Mouse (Mus musculus): ENCODE measurements around the gene Gpat3. TPM values are rescaled to one million over a fixed set of nuclear protein-coding genes. Genes with fewer than 3 reads are reported as not detected.

The Gpat3 gene
- polyA plus RNA-seq (2016; fragmentation: Nextera tagmentation; extraction: Ambion mirVana): 0.56 TPM in 1 of 2 replicates, not detected in the other

DNA sequence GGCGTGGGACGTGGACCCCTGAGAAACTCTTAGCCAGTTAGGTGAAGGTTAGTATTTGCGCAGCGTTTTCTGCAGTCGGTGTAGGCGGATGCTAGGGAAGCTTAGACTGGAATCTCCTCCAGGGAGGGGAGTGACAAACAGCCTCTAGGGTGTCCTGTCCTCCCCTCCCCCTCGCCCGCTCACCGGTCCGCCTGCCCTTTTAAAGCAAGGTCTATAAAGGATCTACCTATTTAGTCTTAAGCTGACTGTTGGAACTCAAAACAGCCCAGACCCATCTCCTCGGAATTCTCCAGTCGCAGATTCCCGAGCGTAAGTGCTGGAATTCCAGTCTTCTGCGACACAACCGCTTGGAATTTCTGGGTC lies at the start of gene Gpat3:
TSS of gene Gpat3 (plus strand) at position 229 of the 363 bp plus-strand sequence.
- H3K4me2 ChIP-seq (replicated peaks): peak within 1 kb of the TSS; percentile 100
- no peaks in the 10 kb centered on the region for H3K36me3 ChIP-seq
- peaks cover 12% of the 10 kb centered on the region for H3K4me1 ChIP-seq
- H3K4me3 ChIP-seq: peak within 1 kb of the TSS; percentile 64
- under 1% methylated on average over 16 of the region's 16 CpGs for WGBS
- no peak for ATAC-seq (ENCODE audit: low FRiP score, low read depth)
- H3K9ac ChIP-seq (replicated peaks): peak within 1 kb of the TSS; percentile 47
- peaks cover 58% of the 10 kb centered on the region for H3K27me3 ChIP-seq
- no peak within 1 kb of the TSS for H3K27ac ChIP-seq (replicated peaks)
- H3K9me3 ChIP-seq: peaks cover 6% of the 10 kb centered on the region; the same call in 1 of the 2 replicates

DNA sequence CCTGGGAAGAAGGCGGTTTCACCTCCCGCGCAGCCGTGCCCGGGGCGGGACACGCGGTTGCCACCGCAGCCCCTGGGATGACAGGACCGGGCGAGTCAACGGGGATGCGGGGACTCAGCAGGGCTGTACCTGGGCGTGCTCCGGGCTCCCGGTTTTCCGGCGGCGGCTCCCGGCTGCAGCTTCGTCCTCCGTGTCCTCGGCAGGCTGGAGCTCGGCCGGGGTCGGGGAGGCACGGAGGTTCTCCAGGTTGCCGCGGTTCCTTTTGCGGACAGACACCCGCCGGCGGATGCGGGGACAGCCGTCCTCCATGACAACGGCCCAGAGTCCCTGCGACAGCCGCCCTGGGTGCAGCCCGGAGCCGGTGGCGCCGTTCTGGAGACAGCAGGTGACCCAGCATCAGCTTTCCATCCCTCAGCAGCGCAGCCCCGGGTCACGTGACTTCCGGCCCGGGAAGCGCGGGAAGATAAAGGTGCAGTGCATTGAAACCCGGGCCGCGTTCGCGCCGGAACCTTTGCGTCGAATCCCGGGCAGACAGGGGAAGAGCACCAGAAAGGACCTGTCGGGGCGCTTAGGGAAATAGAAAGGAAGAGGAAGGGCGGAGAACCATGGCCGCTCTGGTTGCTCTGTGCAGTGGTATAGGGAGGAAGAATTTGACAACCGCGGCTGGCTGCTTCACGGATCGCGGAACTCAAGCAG lies 47.2 kb upstream of the Gpat3 start, which contains the start of the genes Helq and Mrps18c:
TSS of gene Helq (minus strand) at position 434 of the 696 bp plus-strand sequence.
TSS of gene Mrps18c (plus strand) at position 463 of the 696 bp plus-strand sequence.
- no peaks in the 10 kb centered on the region for H3K27me3 ChIP-seq
- WGBS: under 1% methylated on average over 67 of the region's 67 CpGs
- H3K4me1 ChIP-seq: peaks cover 14% of the 10 kb centered on the region
- H3K27ac ChIP-seq (replicated peaks): peak within 1 kb of the TSS; percentile 15; the same call in 1 of the 2 replicates
- peak within 1 kb of the TSS; percentile 76 for H3K4me3 ChIP-seq
- H3K4me2 ChIP-seq (replicated peaks): peak within 1 kb of the TSS; percentile 70
- H3K36me3 ChIP-seq: peaks cover 30% of the 10 kb centered on the region
- peak within 1 kb of the TSS; percentile 84 for H3K9ac ChIP-seq (replicated peaks)
- ATAC-seq (ENCODE audit: low FRiP score, low read depth): peak; percentile 98
- H3K9me3 ChIP-seq: no peaks in the 10 kb centered on the region

DNA sequence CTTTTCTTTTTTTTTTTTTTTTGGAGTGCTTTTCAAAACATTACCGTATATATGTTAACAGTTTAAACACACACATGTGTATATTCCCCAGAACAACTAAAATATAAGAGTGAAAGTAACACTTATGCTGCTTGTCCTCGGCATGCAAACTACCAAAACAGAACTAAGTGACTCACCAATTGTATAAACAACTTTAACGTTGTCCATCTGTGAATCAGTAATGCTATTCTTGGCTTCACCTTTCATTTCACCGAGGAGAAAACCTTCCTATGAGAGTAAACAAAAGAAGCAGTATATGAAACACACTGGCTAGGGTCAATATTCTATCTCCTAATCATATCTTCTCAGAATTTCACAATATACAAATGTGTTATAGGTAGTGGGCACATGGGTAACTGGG lies 27.2 kb upstream of the Gpat3 start:
- 0 out of 2 replicates have a peak, but pooled peaks cover 7% of the 10 kb centered on the region for H3K4me1 ChIP-seq
- 85% methylated on average over 4 of the region's 4 CpGs for WGBS

DNA sequence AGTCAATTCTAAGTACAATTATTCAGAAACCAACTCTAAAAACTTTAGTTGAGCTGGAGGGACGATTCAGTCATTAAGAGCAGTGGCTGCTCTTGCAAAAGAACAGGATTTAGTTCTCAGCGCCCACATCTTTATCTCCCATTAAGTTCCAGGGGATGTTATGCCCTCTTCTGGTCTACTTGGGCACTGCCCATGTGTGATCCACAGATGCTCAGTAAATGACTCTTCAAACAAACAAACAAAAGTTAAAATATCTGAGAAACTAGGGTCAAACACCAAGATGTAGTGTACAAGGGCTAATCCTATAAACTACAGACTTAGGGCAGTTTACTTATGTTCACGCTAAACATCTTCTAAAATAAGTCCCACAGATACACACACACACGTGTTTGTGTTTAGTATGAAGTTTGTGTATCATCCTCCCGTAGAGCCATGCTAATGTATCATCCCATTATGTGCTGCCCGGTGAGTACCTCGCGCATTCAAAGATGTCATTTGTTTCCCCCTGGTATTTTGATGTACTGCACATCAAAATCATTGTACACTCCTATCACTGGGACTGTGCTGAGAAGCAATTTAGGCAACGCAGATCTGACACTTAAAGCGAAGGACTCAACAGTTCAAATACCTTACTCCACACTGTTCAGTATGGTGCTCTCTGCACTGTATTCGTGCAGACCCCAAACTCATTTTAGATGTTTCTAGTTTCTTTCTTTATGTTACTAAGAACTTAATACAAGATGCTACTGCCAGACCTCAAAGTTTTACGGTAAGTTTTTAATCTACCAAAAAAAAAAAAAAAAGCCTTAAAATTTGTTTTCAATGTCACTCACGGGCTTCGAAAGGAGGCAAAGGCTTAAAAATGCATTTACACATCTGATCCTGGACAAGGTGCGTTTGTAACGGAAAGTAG lies 25.7 kb upstream of the Gpat3 start:
- Histone ChIP-seq H3K36me3 (peaks cover 11% of the 10 kb centered on the region), H3K4me3 (peak overlapping the region; percentile 84), H3K27me3 (no peaks in the 10 kb centered on the region), H3K4me2 (replicated peaks) (peak overlapping the region; percentile 76), H3K9me3 (no peaks in the 10 kb centered on the region), H3K27ac (replicated peaks) (peak overlapping the region; percentile 81), H3K9ac (replicated peaks) (peak overlapping the region; percentile 90), H3K4me1 (0 out of 2 replicates have a peak, but pooled peaks cover 7% of the 10 kb centered on the region)
- no peak for ATAC-seq (ENCODE audit: low FRiP score, low read depth)
- WGBS: 32% methylated on average over 16 of the region's 16 CpGs

More for the DNA sequence above, 27.2 kb upstream of the Gpat3 start:
- Histone ChIP-seq H3K9me3 (no peaks in the 10 kb centered on the region), H3K4me3 (no peak overlapping the region), H3K36me3 (peaks cover 18% of the 10 kb centered on the region), H3K27ac (replicated peaks) (no peak overlapping the region), H3K4me2 (replicated peaks) (no peak overlapping the region), H3K27me3 (no peaks in the 10 kb centered on the region), H3K9ac (replicated peaks) (no peak overlapping the region)
- ATAC-seq (ENCODE audit: low FRiP score, low read depth): no peak

DNA sequence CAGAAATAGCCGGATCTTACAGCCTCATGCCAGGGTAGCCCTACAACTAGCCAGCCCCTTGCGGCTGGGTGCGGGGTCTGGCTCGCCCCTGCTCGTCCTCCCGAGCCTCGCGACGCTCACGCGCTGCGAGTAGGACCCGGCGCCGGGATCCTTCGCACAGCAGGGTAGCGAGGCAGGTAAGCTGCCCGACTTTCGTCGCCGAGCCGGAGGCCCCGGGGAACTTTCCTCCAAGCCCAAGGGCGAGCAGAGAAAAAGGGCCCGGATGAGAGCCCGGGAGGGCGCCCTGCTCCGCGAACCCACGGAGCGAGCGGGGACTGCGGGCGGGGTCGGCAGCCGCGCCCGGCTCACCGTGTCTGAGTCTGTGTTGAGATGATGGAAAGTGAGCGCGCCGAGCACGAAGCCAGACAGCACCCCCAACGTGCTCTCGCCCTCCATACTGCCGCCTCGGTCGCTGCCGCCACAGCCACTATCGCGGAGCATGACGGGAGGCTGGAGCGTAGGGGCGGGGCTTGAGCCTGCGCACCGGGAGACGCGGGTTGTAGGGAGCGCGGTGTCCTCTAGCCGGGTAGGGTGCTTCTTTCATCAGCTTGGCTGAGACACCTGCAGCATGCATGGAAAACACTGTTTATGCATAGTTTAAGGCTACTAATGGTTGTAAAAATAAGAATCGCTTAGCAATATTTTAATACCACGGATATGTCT lies 24.9 kb upstream of the Gpat3 start, which contains the start of gene Abraxas1:
TSS of gene Abraxas1 (minus strand) at position 483 of the 702 bp plus-strand sequence.
- WGBS: under 1% methylated on average over 63 of the region's 63 CpGs
- peak; percentile 99 for ATAC-seq (ENCODE audit: low FRiP score, low read depth)

DNA sequence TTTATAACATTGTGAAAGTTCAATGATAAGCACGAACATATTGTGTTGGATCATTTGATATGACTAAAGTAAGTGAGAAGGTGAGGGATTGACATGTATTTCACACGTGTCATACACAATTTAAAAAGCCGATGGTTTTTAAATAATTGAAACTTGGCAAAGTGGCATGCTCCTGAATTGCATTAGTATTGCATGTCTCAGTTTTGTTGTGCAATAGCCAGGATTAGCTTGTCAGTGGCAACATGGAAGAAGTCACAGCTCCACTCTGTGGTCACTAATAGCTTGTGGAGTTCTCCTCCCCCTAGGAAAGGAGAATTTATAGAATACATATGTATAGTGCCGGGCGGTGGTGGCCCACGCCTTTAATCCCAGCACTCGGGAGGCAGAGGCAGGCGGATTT lies 24.1 kb upstream of the Gpat3 start:
- H3K27ac ChIP-seq (replicated peaks): no peak overlapping the region
- H3K4me2 ChIP-seq (replicated peaks): peak overlapping the region; percentile 76
- no peaks in the 10 kb centered on the region for H3K27me3 ChIP-seq
- no peaks in the 10 kb centered on the region for H3K9me3 ChIP-seq
- ATAC-seq (ENCODE audit: low FRiP score, low read depth): no peak
- WGBS: 82% methylated on average over 8 of the region's 8 CpGs
- H3K9ac ChIP-seq (replicated peaks): no peak overlapping the region
- no peak overlapping the region for H3K4me3 ChIP-seq
- H3K4me1 ChIP-seq: 0 out of 2 replicates have a peak, but pooled peaks cover 7% of the 10 kb centered on the region
- peaks cover 3% of the 10 kb centered on the region; the same call in 1 of the 2 replicates for H3K36me3 ChIP-seq

More for the DNA sequence above, 24.9 kb upstream of the Gpat3 start, which contains the start of gene Abraxas1:
- peak within 1 kb of the TSS; percentile 76 for H3K4me2 ChIP-seq (replicated peaks)
- H3K36me3 ChIP-seq: peaks cover 10% of the 10 kb centered on the region; the same call in 1 of the 2 replicates
- H3K27me3 ChIP-seq: no peaks in the 10 kb centered on the region
- H3K4me3 ChIP-seq: peak within 1 kb of the TSS; percentile 84
- peak within 1 kb of the TSS; percentile 90 for H3K9ac ChIP-seq (replicated peaks)
- peak within 1 kb of the TSS; percentile 81 for H3K27ac ChIP-seq (replicated peaks)
- no peaks in the 10 kb centered on the region for H3K9me3 ChIP-seq
- H3K4me1 ChIP-seq: 0 out of 2 replicates have a peak, but pooled peaks cover 7% of the 10 kb centered on the region

DNA sequence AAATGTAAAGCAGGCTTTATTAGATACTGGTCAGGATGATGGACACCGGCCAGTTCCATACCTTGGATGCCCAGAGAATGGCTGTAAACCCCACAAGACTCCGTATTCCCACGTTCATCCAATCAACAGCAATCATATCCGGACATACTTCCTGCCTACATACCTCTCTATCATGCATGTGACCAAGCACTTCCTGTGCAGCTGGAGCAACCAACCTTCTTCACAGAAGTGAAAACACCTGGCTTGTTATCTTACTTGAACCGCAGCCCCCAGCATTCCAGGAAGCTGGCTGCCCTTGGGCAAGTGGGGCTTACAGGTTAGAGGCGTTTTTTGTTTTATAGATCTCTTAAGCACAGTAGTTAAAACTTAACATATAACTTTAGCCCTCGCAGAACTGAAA lies 22.7 kb upstream of the Gpat3 start:
- Histone ChIP-seq H3K9ac (replicated peaks) (no peak overlapping the region), H3K4me3 (no peak overlapping the region), H3K4me1 (0 out of 2 replicates have a peak, but pooled peaks cover 7% of the 10 kb centered on the region), H3K36me3 (no peaks in the 10 kb centered on the region), H3K4me2 (replicated peaks) (no peak overlapping the region), H3K27me3 (no peaks in the 10 kb centered on the region), H3K9me3 (no peaks in the 10 kb centered on the region), H3K27ac (replicated peaks) (no peak overlapping the region)
- ATAC-seq (ENCODE audit: low FRiP score, low read depth): no peak
- 88% methylated on average over 7 of the region's 7 CpGs for WGBS

DNA sequence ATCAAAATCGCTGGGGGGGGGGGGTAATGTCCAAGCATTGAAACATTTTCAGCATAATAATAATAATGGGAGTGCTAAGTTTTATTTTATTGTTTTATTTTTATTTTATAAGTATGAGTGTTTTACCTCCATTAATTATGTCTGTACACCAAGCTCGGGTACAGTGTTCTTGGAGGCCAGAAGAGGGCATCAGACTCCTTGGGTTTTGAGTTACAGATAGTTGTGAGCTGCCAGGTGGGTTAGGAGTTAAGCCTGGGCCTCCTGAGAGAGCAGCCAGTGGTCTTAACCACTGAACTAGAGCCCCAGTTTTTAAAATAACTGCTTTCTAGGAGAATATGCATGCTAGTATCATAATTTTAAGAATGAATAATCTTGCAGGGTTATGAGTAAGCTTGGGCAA lies 19.5 kb upstream of the Gpat3 start:
- H3K27me3 ChIP-seq: no peaks in the 10 kb centered on the region
- no peak overlapping the region for H3K27ac ChIP-seq (replicated peaks)
- no peak overlapping the region for H3K4me2 ChIP-seq (replicated peaks)
- H3K9me3 ChIP-seq: no peaks in the 10 kb centered on the region
- WGBS: 35% methylated on average over 2 of the region's 2 CpGs
- H3K36me3 ChIP-seq: no peaks in the 10 kb centered on the region
- no peak for ATAC-seq (ENCODE audit: low FRiP score, low read depth)
- H3K9ac ChIP-seq (replicated peaks): no peak overlapping the region
- H3K4me3 ChIP-seq: no peak overlapping the region
- no peaks in the 10 kb centered on the region for H3K4me1 ChIP-seq

DNA sequence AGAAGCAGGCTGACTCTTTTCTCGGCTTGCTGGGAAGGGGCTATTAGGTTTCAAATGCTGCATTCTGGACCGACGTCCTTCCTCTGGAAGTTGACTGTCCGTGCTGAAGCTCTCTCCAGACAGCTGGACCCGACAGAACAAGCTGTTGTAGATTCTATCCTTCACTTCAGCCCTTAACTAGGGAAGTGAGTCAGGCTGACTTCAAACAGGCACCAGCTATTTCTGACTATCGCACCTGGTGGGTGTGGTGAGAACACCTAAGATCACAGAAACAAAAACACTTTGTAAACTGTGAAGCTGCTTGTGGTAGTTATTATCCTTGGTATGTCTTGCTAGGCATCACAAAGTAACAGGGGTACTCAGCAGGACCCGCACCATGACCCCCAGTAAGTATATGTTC lies 19.0 kb upstream of the Gpat3 start:
- Histone ChIP-seq H3K36me3 (no peaks in the 10 kb centered on the region), H3K4me3 (no peak overlapping the region), H3K4me2 (replicated peaks) (no peak overlapping the region), H3K9me3 (no peaks in the 10 kb centered on the region), H3K27me3 (no peaks in the 10 kb centered on the region), H3K27ac (replicated peaks) (no peak overlapping the region), H3K4me1 (no peaks in the 10 kb centered on the region), H3K9ac (replicated peaks) (no peak overlapping the region)
- ATAC-seq (ENCODE audit: low FRiP score, low read depth): no peak
- 87% methylated on average over 7 of the region's 7 CpGs for WGBS

DNA sequence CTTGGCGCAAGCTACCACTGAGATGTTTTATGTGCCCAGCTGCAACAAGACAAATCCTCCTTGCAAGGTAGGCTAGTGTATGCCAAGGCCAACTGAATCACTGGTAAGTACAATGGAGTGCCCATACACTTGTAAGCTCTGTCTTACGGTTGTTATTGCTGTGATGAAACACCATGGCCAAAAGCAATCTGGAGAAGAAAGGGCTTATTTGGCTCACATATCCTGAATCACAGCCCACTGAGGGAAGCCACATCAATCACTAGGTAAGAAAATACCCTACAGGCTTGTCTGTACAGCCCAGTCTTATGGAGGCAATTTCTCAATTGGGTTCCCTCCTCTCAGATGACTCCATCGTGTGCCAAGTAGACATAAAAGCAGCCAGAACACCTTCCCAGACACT lies 16.8 kb upstream of the Gpat3 start:
- Histone ChIP-seq H3K27ac (replicated peaks) (no peak overlapping the region), H3K36me3 (no peaks in the 10 kb centered on the region), H3K4me1 (no peaks in the 10 kb centered on the region), H3K27me3 (no peaks in the 10 kb centered on the region), H3K4me2 (replicated peaks) (no peak overlapping the region), H3K4me3 (no peak overlapping the region), H3K9me3 (no peaks in the 10 kb centered on the region), H3K9ac (replicated peaks) (no peak overlapping the region)
- 92% methylated on average over 3 of the region's 3 CpGs for WGBS
- no peak for ATAC-seq (ENCODE audit: low FRiP score, low read depth)

DNA sequence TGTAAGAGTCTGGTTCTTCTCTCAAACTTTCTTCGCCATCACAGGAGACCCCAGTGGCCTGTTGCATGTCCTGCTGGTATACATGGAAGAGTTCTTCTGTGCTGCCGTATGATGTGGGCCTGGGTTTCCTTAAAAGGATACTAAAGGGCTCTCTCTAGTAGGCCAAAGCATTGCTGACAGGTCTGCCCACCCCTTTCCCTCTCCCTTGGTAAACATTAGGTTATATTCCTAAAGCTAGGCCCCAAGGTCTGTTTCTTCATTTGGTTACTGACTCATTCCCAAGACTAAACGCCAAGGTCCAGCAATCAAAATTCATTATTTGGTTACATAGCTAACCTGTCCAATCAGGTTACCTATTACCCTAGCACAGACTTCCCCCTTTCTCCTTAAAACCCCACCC lies 12.8 kb upstream of the Gpat3 start:
- no peak overlapping the region for H3K9ac ChIP-seq (replicated peaks)
- no peak overlapping the region for H3K4me3 ChIP-seq
- H3K27ac ChIP-seq (replicated peaks): no peak overlapping the region
- no peaks in the 10 kb centered on the region for H3K9me3 ChIP-seq
- H3K4me2 ChIP-seq (replicated peaks): no peak overlapping the region
- H3K4me1 ChIP-seq: no peaks in the 10 kb centered on the region
- no peaks in the 10 kb centered on the region for H3K36me3 ChIP-seq
- WGBS: 89% methylated on average over 3 of the region's 3 CpGs
- ATAC-seq (ENCODE audit: low FRiP score, low read depth): no peak
- H3K27me3 ChIP-seq: no peaks in the 10 kb centered on the region
